Mouse (Mus musculus) liver, postnatal 0 days (tissue): ENCODE results near the gene Foxn2. TPM values are rescaled to one million over a fixed set of nuclear protein-coding genes. Genes with fewer than 3 reads are reported as not detected.

Source experiments
- ATAC-seq: fragments of 200-750 bp; cut with Nextera tagmentation; 2 replicates; pipeline ENCODE4 v1.8.0; 2017; ENCODE audit warnings: mild to moderate bottlenecking, moderate library complexity
- DNase-seq: peaks from one replicate; pipeline ENCODE4 v3.0.0-alpha.2; 2016
- H3K27ac ChIP-seq: fragments of 300-500 bp; sonication (generic); 2 replicates; pipeline ENCODE4 v1.5.1; 2014; ENCODE audit warnings: antibody characterized with exemption, moderate library complexity, mild to moderate bottlenecking, low read depth
- H3K27me3 ChIP-seq: fragments of 300-500 bp; sonication (generic); 2 replicates; pipeline ENCODE4 v1.6.1; 2014; ENCODE audit warnings: low read length, control low read depth, mixed read lengths; ENCODE audit not compliant: insufficient read depth
- H3K36me3 ChIP-seq: fragments of 300-500 bp; sonication (generic); replicated peaks from 2 replicates; pipeline ENCODE4 v1.6.1; 2014; ENCODE audit warnings: mild to moderate bottlenecking, control low read depth, low read length, moderate library complexity, mixed read lengths; ENCODE audit not compliant: insufficient read depth
- H3K4me1 ChIP-seq: fragments of 300-500 bp; sonication (generic); 2 replicates; pipeline ENCODE4 v1.6.1; 2014; ENCODE audit warnings: antibody characterized with exemption, mild to moderate bottlenecking, control low read depth; ENCODE audit not compliant: insufficient read depth
- H3K4me2 ChIP-seq: fragments of 300-500 bp; sonication (generic); 2 replicates; pipeline ENCODE4 v1.6.1; 2014; ENCODE audit warnings: low read depth, mild to moderate bottlenecking, low read length, moderate library complexity, mixed read lengths
- H3K4me3 ChIP-seq: fragments of 300-500 bp; sonication (generic); 2 replicates; pipeline ENCODE4 v1.5.1; 2014; ENCODE audit warnings: low read depth, low read length
- H3K9ac ChIP-seq: fragments of 300-500 bp; sonication (generic); replicated peaks from 2 replicates; pipeline ENCODE4 v1.6.1; 2014; ENCODE audit warnings: mild to moderate bottlenecking, moderate library complexity
- H3K9me3 ChIP-seq: fragments of 300-500 bp; sonication (generic); 2 replicates; pipeline ENCODE4 v1.6.1; 2016; ENCODE audit warnings: mild to moderate bottlenecking, control low read depth, low read length, mixed read lengths
- CTCF ChIP-seq: sonication (generic); IDR thresholded peaks from 2 replicates; pipeline ENCODE4 v1.5.1; 2016; ENCODE audit warnings: antibody characterized with exemption, low read depth
- EP300 ChIP-seq: IDR thresholded peaks from 2 replicates; pipeline ENCODE4 v1.6.1; 2016; ENCODE audit warnings: antibody characterized with exemption, low read depth, mild to moderate bottlenecking
- WGBS: fragments of 180-500 bp; shearing (Covaris S2); extraction: QIAGEN DNeasy Blood & Tissue Kit; methylation state at CpG from one replicate; pipeline ENCODE4 v1.1.7; 2014; ENCODE audit not compliant: insufficient replicate concordance; 5-methylcytosine and 5-hydroxymethylcytosine counted together
- polyA plus RNA-seq: library from polyadenylated mRNA; unstranded; fragments of >200 nt; fragmentation: Nextera tagmentation; extraction: Ambion mirVana; gene quantifications from 2 replicates; pipeline ENCODE4 v1.2.1, GENCODE M21; 2015

Foxn2 gene
- polyA plus RNA-seq: 6.6 and 6.8 TPM in 2 replicates

DNA sequence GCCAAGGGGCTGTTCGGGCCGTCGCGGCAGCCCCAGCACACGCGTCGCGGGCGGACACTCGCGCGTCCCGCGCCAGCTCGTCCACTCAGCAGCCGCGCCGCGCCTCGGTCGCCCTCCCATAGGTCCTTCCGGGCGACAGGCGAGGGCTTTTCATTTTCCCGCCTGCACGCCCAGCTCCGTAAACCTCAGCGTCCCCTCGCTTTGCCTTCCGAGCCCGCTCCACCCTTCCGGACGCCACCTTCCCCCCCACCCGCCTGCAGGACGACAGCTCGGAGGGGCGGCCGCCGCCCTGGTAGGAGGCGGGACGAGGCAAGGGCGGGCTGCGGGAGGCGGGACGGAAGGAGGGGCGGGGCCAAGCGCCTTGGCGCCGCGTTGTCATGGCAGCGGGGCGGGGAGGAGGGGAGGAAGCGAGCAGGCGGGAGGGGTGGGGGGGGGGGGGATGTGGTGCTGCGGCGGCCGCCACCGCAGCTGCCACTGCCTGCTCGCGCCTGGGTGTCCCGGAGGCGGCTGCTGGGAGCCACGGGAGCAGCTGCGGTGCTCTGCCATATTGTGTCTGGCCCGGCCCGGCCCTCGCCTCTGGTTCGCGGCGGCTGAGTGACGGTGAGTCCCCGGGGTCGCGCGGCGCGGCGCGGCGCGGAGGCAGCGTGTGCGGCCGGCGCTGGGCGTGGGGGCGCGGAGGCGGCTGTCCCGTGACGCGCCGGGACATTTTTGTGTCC, at the start of gene Foxn2:
Gene Foxn2 (plus strand): TSS at position 427 of the 716 bp plus-strand sequence.
- peak; percentile 98 for DNase-seq
- Histone ChIP-seq H3K4me3 (peak within 1 kb of the TSS; percentile 79), H3K36me3 (no peaks in the 10 kb centered on the region), H3K9ac (peak within 1 kb of the TSS; percentile 97), H3K9me3 (0 out of 2 replicates have a peak, but pooled peaks cover 3% of the 10 kb centered on the region), H3K4me2 (peak within 1 kb of the TSS; percentile 92), H3K27me3 (no peaks in the 10 kb centered on the region), H3K4me1 (peaks cover 22% of the 10 kb centered on the region), H3K27ac (peak within 1 kb of the TSS; percentile 97)
- TF ChIP-seq EP300: no peak
- TF ChIP-seq CTCF: no peak
- under 1% methylated on average over 72 of the region's 93 CpGs for WGBS
- ATAC-seq: peak; percentile 87

DNA sequence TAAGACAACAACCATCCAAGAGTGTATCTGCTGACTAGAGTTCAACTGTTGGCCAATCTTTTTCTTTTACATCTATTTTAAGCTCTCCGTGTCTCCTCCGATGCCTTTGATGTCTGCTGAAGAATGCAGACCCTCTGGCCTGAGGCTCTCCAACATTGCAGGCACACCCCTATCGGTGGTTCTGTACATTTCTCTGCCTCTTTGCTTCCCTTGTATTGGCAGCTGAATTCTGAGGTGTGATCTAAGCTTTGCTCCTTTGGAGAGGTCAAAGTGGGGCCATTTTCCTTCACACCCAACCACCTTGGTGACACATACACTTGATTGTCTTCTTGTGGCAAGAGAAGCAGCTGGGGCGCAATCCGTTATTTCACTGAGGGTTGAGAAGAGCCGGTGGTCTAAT, 43.0 kb upstream of the Foxn2 start:
- no peaks in the 10 kb centered on the region for H3K27me3 ChIP-seq
- no peak overlapping the region for H3K4me3 ChIP-seq
- no peak for TF ChIP-seq EP300
- no peak for TF ChIP-seq CTCF
- DNase-seq: no peak
- no peak for ATAC-seq
- H3K4me2 ChIP-seq: no peak overlapping the region
- no peaks in the 10 kb centered on the region for H3K4me1 ChIP-seq
- H3K27ac ChIP-seq: no peak overlapping the region
- no peak overlapping the region for H3K9ac ChIP-seq
- 84% methylated on average over 6 of the region's 6 CpGs for WGBS
- H3K9me3 ChIP-seq: no peaks in the 10 kb centered on the region
- no peaks in the 10 kb centered on the region for H3K36me3 ChIP-seq

DNA sequence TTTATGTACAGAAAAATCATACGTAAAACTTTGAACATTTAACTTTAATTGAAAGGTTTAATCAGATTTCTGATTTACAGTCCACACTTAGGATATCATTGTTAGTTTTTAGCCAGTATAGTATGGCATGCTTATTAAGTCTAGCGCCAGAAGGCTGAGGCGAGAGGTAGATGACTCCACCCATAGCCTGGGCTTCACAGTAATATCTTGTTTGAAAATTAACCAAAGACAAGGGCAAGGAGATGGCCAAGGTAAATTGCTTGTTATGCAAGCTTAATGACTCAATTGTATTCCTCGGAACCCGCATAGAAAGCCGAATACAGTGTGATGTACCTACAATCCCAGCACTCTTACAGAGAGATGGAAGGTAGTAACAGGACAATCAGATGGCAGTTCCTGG, 42.4 kb upstream of the Foxn2 start:
- ATAC-seq (no peak), DNase-seq (no peak)
- Histone ChIP-seq H3K27ac (no peak overlapping the region), H3K4me2 (no peak overlapping the region), H3K36me3 (no peaks in the 10 kb centered on the region), H3K4me1 (no peaks in the 10 kb centered on the region), H3K4me3 (no peak overlapping the region), H3K9me3 (no peaks in the 10 kb centered on the region), H3K27me3 (no peaks in the 10 kb centered on the region), H3K9ac (no peak overlapping the region)
- TF ChIP-seq EP300: no peak
- WGBS: 89% methylated on average over 6 of the region's 6 CpGs

DNA sequence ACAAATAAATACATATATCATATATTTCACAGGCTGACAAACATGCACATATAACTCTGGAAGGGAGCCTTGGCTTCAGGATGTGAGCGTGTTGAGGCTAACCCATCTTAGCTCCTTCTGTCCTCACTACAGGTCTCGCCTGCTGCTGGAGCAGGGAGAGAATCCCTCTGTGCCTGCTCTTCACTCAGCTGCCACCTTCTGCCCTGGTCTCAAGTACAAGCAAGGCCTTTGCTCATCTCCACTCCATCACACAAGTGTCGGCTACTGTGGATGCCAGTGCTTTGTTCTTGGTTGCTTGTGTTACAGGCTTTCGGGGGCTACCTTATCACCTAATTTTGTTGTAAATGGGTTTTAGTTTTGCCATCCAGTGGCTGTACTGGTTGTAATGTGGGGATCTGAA, 41.7 kb upstream of the Foxn2 start:
- DNase-seq (no peak), ATAC-seq (no peak)
- Histone ChIP-seq H3K4me1 (no peaks in the 10 kb centered on the region), H3K9ac (no peak overlapping the region), H3K27me3 (no peaks in the 10 kb centered on the region), H3K4me2 (no peak overlapping the region), H3K4me3 (no peak overlapping the region), H3K9me3 (no peaks in the 10 kb centered on the region), H3K36me3 (no peaks in the 10 kb centered on the region), H3K27ac (no peak overlapping the region)
- TF ChIP-seq EP300: no peak
- TF ChIP-seq CTCF: no peak
- 78% methylated on average over 4 of the region's 4 CpGs for WGBS

DNA sequence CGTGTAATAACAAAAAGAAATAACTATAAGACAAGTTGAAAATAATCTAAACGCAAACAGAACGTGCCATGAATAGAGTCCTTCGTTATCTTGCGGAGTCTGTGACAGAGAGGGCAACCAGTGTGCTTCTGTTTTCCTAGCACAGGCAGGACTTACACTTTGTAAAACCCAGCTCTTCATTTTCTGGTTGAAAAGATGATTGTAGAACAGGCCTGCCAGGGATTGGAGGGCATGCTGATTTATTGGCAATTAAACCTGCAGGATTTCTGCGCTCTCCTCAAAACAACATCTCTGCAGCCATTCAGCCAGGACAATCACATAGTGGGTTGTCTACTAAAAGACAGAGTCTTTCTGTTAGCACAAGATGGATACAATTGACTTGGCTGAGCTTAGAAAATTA, 40.4 kb upstream of the Foxn2 start:
- 73% methylated on average over 6 of the region's 6 CpGs for WGBS
- H3K27ac ChIP-seq: no peak overlapping the region
- no peaks in the 10 kb centered on the region for H3K9me3 ChIP-seq
- H3K36me3 ChIP-seq: no peaks in the 10 kb centered on the region
- H3K27me3 ChIP-seq: no peaks in the 10 kb centered on the region
- no peaks in the 10 kb centered on the region for H3K4me1 ChIP-seq
- TF ChIP-seq EP300: no peak
- H3K4me3 ChIP-seq: no peak overlapping the region
- DNase-seq: no peak
- no peak overlapping the region for H3K9ac ChIP-seq
- no peak overlapping the region for H3K4me2 ChIP-seq
- no peak for ATAC-seq

DNA sequence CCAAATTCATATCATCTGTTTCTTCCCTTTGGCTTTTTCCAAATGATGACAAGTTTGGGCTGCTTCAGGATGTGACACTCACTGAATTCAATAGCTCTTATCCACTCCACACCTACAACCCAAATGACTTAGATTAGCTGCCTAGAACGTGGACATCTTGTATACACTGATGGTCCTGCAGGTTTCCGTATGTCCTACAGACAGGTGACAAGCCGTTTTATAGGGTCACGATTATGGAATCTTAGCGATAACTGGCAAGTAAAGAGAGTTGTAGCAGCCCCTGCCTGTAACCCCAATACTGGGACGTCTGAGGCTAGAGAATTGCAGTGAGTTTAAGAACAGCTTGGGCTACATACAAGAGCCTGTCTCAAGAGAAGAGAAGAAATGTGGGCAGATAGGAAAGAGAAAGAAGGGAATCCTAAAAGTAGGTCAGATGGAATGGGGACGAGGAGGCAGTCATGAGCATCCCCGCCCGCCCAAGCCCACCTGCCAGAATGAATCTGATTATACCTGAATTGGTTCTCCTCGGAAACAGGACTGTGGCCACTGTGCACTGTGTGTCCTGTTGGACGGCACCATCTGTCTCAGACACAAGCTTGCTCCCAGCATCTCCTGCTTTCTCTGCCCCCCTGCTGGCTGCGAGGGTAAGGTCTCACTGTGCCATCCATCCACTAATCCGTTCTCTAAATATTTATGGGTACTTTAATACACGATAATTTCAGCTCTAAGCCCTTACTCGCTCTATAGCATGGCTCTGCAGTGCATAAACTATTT, 39.6 kb upstream of the Foxn2 start:
- Histone ChIP-seq H3K27me3 (no peaks in the 10 kb centered on the region), H3K4me2 (no peak overlapping the region), H3K9me3 (no peaks in the 10 kb centered on the region), H3K36me3 (no peaks in the 10 kb centered on the region), H3K4me3 (no peak overlapping the region), H3K4me1 (no peaks in the 10 kb centered on the region), H3K27ac (no peak overlapping the region), H3K9ac (no peak overlapping the region)
- no peak for ATAC-seq
- 76% methylated on average over 15 of the region's 15 CpGs for WGBS
- no peak for DNase-seq
- TF ChIP-seq EP300 (no peak), CTCF (no peak)
